Mouse (Mus musculus) stomach, postnatal 0 days (tissue): ENCODE measurements around the gene Mroh8.

Source experiments
- CTCF ChIP-seq: IDR thresholded peaks from 2 replicates; pipeline ENCODE4 v1.5.1; 2016; ENCODE audit warnings: antibody characterized with exemption, low read depth, mild to moderate bottlenecking, moderate library complexity
- EP300 ChIP-seq: optimal IDR thresholded peaks from 2 replicates; pipeline ENCODE3; 2016; ENCODE audit warnings: antibody characterized with exemption

DNA sequence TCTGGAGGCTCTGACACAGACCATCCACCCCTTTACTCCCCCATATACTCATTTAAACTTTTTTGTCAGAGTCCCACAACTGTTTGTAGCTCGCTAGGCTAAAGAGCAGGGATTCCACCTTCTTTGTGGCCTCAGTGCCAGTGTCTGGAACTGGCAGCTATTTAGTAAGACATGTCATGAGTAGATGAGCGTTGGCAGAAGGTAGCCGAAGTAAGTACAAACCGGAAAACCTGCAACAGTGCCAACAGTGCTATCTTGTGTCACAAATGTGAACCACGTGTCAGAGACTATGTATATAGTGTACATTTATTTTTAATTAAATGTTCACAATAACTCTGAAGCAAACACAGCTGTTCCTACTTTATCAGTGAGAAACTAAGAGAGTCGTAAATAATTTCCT, 15.5 kb downstream of the Mroh8 start:
- TF ChIP-seq CTCF (no peak), EP300 (no peak)
